Mouse (Mus musculus) embryonic fibroblast, embryonic 13.5 days (primary cell): Measurements from ENCODE around the gene Ddx55. TPM values are rescaled to one million over a fixed set of nuclear protein-coding genes. Genes with fewer than 3 reads are reported as not detected.
A peak's percentile ranks its signal among the peaks of the same experiment; 100 is the strongest.

ENCODE experiments used
- H3K27ac ChIP-seq: 2 replicates; pipeline ENCODE4 v1.5.1; 2012; ENCODE audit warnings: low read length, control low read depth, inconsistent platforms; ENCODE audit not compliant: insufficient read depth
- H3K4me1 ChIP-seq: 2 replicates; pipeline ENCODE4 v1.6.1; 2011; ENCODE audit warnings: low read length; ENCODE audit not compliant: control insufficient read depth, insufficient read depth
- H3K4me3 ChIP-seq: 2 replicates; pipeline ENCODE4 v1.5.1; 2011; ENCODE audit warnings: mild to moderate bottlenecking, control low read depth, low read length; ENCODE audit not compliant: insufficient read depth
- CTCF ChIP-seq: IDR thresholded peaks from 2 replicates; pipeline ENCODE4 v1.5.1; 2011; ENCODE audit warnings: mild to moderate bottlenecking, control low read depth, low read length, moderate library complexity, borderline replicate concordance; ENCODE audit not compliant: insufficient read depth
- POLR2A ChIP-seq: IDR thresholded peaks from 2 replicates; pipeline ENCODE4 v1.6.1; 2011; ENCODE audit warnings: low read depth, mild to moderate bottlenecking, control low read depth, low read length, moderate library complexity
- polyA plus RNA-seq: library from polyadenylated mRNA; stranded (reverse); fragments of >200 nt; gene quantifications from 2 replicates; pipeline ENCODE4 v1.2.4, GENCODE M21; 2011; ENCODE audit warnings: low read depth; ENCODE audit not compliant: missing spikeins, insufficient read length

Ddx55 gene
- polyA plus RNA-seq, 1 experiment, result 8.1 TPM

GRCm38 (mm10) chr5:124523032-124523431 is 29.6 kb upstream of the Ddx55 start:
- Histone ChIP-seq H3K27ac (no peak overlapping the region), H3K4me3 (no peak overlapping the region), H3K4me1 (no peaks in the 10 kb centered on the region)
- TF ChIP-seq POLR2A (no peak), CTCF (no peak)

GRCm38 (mm10) chr5:124524943-124525342 is 27.7 kb upstream of the Ddx55 start:
- H3K4me1 ChIP-seq, result no peaks in the 10 kb centered on the region
- no peak overlapping the region for H3K4me3 ChIP-seq
- H3K27ac ChIP-seq, result no peak overlapping the region
- TF ChIP-seq POLR2A (no peak), CTCF (no peak)

DNA sequence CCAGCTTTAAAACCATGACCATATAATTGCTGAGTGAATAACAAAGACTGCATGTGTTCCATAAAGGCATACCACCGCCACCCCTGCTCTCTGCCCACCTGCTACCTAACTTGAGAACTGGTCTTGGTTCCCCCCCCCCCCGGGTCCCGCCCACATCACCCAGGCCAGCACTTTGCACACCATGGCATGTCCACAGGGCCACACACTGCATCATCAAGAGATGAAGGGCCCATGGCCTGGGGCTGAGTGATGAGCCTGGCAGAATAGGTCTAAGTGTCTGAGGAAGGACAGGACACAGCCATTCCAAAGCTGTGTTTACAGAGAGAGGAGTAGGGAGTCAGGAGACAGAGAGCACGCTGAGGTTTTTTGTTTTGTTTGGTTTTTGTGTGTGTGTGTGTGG is 24.3 kb upstream of the Ddx55 start:
- peak overlapping the region; percentile 83; the same call in 1 of the 2 replicates for H3K4me3 ChIP-seq

DNA sequence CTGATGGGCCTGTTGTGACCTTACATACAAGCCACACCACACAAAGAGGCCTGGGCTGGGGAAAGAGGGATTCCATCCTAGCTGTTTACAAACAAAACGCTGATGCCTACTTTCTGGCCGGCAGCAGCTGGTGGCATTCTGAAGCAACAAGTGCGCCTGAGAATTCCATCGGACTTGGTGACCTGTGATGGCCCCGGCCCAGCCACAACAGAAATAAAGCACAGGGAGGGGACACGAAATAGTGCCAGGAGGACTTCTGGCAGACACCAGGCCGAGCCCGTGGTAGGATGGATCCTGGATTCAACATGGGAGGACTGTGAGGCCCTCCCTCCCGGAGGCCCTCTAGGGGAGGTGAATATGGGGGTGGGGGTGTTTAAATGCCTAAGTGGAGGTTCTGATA is 23.9 kb upstream of the Ddx55 start:
- peak overlapping the region; percentile 83 for H3K4me3 ChIP-seq
- H3K4me1 ChIP-seq, result no peaks in the 10 kb centered on the region
- TF ChIP-seq CTCF, result no peak
- TF ChIP-seq POLR2A, result no peak
- H3K27ac ChIP-seq, result no peak overlapping the region

More for the DNA sequence above, 24.3 kb upstream of the Ddx55 start:
- no peak overlapping the region for H3K27ac ChIP-seq
- TF ChIP-seq POLR2A, result no peak
- no peak for TF ChIP-seq CTCF
- no peaks in the 10 kb centered on the region for H3K4me1 ChIP-seq

DNA sequence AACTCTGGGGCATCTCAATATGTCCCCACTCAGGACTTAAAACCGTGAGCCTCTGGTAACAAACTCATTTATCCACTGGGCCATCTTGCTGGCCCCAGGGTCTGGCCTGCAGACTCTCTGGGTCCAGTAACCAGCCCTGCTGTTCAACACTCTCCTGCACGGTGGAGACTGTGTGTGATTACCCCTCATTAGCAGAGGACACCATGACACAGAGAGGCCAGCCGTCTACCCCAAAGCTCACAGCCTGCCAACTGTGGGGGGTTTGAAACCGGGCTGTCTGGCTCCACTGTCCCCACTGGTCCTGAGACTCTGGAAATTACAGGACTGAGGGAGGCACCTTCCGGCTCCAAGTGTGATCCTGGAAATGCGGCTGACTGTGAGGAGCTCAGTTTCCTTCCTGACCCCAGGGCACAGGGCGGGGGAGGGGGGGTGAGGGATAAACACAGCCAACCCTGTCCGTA is 23.4 kb upstream of the Ddx55 start:
- H3K4me3 ChIP-seq, result peak overlapping the region; percentile 83
- TF ChIP-seq POLR2A, result no peak
- no peak for TF ChIP-seq CTCF

DNA sequence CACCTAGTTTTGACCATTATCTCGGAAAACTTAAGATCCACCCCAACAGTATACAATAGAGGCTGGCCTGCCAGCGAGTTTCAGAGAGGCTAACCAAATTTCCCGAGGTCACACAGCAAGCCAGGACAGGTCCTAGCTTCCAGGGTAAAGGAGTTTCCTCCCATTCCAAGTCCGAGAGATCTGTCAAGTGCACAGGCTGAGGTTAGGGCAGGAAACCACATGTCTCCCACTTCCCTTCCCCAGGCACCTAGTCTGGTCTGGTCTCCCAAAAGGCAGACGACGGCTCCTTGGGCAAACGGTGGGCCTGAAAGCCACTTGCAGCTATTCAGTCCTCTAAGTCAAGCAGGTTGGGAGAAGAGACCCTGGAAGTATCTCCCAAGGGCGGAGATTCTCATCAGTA is 23.0 kb upstream of the Ddx55 start:
- H3K4me3 ChIP-seq, result peak overlapping the region; percentile 83
- no peaks in the 10 kb centered on the region for H3K4me1 ChIP-seq
- H3K27ac ChIP-seq, result no peak overlapping the region
- TF ChIP-seq POLR2A (no peak), CTCF (no peak)

More for the DNA sequence above, 23.4 kb upstream of the Ddx55 start:
- H3K4me1 ChIP-seq, result no peaks in the 10 kb centered on the region
- H3K27ac ChIP-seq, result no peak overlapping the region

DNA sequence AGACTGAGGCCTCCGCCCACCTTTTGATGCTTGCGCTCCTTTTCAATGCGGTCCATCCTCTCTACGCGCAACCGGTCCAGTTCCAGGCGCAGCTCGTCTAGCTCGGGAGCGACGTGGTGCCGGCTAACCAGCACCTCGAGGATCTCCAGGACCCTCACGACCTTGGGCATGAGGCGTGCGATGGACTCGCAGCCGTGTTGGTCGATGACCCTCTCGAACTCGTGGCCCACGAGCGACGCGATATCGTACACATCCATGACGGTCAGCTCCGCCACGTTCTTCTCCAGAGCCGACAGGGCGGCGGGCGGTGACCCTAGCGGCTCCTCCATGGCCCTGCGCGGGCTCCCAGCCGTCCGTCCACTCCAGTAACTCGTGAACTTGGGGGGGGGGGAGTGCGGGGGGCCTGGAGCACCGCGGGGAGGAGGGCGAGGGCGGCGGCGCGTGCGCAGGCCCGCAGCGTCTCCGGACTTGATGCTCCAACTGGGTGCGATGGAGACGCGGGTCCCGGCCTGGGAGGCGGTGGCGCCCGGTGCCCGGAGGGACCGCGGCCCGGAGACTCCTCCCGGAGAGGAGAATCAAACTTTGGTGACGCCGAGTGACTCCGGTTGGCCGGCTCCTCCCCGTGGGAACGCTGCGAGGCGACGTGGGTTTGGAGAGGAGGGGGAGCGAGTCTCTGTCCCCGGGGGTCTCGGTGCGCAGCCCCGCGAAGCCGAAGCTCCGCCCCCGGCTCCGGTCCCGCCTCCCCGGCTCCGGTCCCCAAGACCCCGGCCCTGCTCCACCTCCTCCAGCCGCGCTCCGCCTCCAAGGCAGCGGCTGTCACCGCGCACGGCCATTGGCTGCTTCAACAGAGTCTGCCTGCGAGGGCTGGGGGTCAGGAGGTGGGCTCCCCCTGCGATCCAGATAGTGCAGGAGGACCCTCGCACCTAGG is 21.7 kb upstream of the Ddx55 start, which contains the start of gene Rilpl1:
Gene Rilpl1 (minus strand): TSS at position 737 of the 928 bp plus-strand sequence.
- peak within 1 kb of the TSS; percentile 83 for H3K4me3 ChIP-seq
- TF ChIP-seq CTCF (no peak), POLR2A (peak; percentile 82)
- H3K27ac ChIP-seq, result peak within 1 kb of the TSS; percentile 49; the same call in 1 of the 2 replicates
- H3K4me1 ChIP-seq, result no peaks in the 10 kb centered on the region

- peak overlapping the region; percentile 83 for H3K4me3 ChIP-seq
- no peak for TF ChIP-seq POLR2A
- TF ChIP-seq CTCF, result no peak
- no peaks in the 10 kb centered on the region for H3K4me1 ChIP-seq
- no peak overlapping the region; the same call in 1 of the 2 replicates for H3K27ac ChIP-seq
Measured at GRCm38 (mm10) chr5:124531583-124531930, 21.1 kb upstream of the Ddx55 start.

DNA sequence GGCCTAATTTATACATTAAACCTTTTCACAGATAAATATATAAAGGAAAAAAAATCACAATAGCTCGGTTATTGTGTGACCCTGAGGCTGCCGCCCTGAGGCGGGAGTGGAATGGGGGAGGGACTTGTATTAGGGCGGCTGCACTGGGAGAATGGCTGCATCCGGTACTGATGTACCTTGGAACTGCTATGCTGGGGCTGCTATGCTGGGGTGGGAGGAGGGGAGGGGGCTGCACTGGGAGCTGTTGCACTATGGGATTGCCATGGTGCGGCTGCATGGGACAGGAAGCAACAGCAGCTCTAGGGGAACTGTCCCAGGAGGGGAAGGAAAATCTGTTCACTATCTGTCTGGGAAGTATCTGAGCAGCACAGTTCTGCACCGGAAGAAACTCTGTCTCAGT is 20.2 kb upstream of the Ddx55 start:
- Histone ChIP-seq H3K4me1 (0 out of 2 replicates have a peak, but pooled peaks cover 3% of the 10 kb centered on the region), H3K27ac (no peak overlapping the region), H3K4me3 (no peak overlapping the region)
- TF ChIP-seq POLR2A, result no peak
- TF ChIP-seq CTCF, result no peak

DNA sequence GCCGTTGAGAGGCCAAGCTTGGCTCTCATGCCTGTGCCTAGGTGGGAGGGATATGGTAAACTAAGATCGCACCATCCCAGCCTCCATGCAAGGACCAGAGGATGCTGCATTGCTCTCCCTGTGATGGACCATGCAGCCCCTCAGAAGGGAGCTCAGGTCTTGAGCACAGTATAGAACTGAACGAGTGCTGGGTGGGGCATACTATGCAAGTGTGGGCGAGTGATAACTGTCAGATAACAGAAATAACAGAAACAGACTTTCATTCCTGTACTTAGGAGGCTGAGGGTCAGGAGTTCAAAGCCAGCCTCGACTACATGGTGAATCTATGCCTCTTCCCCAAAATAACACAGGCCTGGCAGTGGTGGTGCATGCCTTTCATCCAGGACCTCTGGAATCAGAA is 17.6 kb upstream of the Ddx55 start:
- TF ChIP-seq CTCF (no peak), POLR2A (no peak)
- H3K27ac ChIP-seq, result no peak overlapping the region
- no peak overlapping the region for H3K4me3 ChIP-seq
- 0 out of 2 replicates have a peak, but pooled peaks cover 3% of the 10 kb centered on the region for H3K4me1 ChIP-seq
